Mouse (Mus musculus) left cerebral cortex, adult 11 months (tissue): ENCODE results near the gene Dip2c.

ENCODE experiments used
- DNase-seq: peaks from one replicate; pipeline ENCODE4 v3.0.0; 2022; ENCODE audit warnings: low spot score

Dip2c gene

DNA sequence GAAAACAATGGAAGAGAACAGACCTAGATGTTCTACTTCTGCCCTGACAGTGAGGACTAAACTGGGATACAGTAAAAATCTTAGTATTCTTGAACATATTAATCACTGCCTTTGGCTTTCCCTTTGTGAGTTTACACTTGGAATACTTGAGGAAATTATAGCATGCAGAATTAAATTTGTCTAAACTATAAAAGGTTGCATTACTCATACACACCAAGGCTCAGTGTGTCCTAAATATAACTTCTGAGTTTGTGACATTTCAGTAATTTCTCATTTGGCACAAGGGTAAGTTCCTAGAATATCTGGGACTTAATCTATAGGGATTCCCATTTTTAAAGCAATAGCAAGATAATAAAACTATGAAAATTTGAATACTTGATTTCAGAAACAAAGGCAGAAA lies 262.2 kb downstream of the Dip2c start:
- DNase-seq = no peak

DNA sequence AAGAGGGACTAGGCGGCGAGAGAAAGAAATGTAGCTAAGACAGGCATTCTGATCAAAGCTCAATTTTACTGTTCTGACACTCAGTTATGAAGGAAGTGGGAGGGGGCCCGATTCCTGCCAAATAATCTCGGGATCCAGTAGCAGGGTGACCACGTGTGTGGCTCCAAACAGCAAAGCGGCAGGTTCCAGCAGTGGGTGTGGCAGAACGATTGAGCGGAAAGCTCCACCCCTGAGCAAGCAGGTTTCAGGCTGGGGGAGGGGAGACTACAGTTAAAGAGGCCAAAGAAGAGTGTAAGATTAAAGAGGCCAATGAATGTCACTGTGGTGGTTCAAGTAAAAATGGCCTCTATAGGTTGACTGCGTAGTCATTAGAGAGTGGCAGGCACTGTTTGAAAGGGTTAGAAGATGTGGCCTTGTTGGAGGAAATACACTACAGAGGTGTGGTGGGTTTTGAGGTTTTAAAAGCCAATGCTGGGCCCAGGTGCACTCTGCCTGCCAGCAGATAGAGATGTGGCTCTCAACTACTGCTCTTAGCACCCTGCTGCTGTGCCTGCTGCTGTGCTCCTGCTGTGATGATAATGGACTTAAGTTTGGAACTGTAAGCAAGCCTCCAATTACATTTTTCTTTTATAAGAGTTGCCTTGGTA lies 271.5 kb downstream of the Dip2c start:
- no peak for DNase-seq

DNA sequence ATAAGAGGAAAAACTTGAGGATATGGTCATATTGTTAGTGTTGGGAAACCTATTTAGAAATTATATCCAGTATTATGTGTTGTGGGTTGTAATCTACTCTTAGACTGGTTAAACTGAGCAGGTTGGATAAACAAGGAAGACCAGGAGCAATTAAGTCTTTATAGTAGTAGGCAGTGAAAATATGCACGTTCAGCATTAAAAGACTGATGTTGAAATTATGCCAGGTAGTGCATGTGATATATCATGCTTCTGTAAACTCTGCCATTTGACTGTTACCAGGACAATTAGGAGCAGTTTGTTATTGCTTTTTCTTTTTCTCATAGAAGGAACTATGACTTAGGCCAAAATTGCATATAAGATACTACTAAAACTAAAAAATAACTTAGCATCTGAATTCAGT lies 285.8 kb downstream of the Dip2c start:
- no peak for DNase-seq

DNA sequence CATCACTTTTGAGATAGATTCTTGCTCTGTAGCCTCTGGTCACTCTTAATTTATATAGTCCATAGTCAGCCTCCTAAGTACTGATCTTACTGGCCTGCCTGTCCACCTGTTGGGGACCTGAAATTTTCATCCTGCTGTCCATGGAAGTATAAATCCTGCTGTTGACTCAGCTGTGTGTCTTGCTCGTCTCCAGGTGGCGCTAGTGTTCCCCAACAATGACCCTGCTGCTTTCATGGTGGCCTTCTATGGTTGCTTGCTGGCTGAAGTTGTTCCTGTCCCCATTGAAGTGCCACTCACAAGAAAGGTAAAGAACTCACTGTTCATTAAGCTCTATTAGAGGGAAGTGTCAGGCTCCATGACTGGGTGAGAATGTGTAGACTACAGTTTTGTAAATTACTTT lies 286.6 kb downstream of the Dip2c start:
- no peak for DNase-seq

DNA sequence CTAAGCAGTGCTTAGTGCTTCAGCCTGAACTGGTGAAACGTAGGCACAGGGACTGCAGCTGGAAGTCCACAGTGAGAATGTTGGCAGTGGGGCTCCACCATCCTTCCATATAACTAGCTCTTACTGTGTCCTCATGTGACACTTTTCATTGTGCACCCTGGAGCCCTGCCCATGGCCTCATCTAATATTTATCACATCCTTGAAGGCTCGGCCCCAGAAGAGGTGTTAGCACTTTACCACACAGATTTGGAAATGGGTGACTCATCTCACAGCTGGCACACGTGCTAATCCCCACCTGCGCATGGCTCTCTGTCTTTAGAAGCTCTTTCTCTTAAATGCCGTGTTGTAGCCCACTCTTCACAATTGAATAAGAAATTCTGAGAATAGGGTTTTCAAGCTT lies 292.5 kb downstream of the Dip2c start:
- DNase-seq = no peak

DNA sequence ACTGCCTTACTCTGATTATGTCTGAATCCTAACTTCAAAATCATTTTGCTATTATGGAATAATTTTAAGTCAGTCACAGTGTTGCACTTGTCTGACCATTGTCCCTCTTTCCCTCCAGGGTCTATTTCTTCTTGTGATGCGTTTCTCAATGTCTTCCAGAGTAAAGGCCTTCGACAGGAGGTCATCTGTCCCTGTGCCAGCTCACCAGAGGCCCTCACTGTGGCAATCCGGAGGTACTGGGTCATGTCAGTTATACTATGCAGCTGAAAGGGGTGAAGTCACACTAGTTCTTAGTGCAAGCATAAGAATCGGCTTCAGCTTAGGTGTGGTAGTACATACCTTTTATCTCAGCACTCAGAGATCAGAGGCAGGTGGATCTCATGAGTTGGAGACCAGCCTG lies 300.4 kb downstream of the Dip2c start:
- DNase-seq = no peak

DNA sequence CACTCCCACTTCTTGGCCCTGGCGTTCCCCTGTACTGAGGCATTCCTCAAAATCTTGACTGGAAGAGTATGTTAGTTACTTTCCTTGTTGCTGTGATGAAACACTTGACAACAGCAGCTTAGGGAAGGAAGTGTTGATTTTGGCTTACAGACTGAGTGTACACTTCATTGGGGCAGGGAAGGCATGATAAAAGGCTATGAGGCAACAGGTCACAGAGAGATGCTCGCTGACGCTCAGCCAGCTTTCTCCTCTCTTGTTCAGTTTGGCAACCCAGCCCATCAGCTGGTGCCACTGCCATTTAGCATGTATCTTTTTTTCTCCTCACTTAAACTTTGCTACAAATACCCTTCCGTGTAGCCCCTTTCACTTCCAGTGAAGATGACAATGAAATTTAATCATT lies 302.1 kb downstream of the Dip2c start:
- no peak for DNase-seq

DNA sequence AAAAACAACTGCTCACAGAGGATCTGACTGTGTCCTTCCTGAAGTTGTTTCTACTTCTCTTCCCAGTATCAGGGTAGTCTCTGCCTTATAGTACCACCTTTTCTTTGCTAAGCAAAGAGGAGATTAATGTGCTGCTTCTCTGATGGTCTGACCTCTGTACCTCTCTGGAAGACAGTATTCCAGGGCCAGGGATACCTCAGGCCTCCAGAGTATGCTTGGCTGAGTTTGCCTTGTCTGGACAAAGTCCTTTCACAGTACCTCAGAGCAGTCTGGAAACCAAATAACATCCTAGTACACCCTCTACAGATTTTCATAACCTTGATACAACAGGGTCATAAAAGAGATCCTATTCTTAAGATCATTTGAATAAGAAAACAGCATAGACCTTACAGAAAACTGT lies 305.5 kb downstream of the Dip2c start:
- DNase-seq = no peak

DNA sequence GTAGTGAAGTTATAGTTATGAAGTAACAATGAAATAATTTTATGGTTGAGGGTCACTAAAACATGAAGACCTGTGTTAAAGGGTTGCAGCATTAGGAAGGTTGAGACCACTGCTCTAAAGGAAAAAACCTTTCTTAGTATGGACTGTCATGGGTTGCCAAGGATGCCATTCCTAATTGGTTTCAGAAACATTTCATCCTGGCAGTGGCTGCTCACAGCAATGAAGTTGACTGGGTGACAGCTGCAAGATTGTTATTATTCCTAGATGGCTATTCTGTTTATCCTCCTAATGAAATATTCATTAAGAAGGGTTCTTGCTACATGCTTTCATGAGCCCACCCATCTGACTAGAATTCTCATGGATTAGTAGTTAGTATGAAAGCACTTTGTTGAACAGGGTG lies 307.3 kb downstream of the Dip2c start:
- no peak for DNase-seq

DNA sequence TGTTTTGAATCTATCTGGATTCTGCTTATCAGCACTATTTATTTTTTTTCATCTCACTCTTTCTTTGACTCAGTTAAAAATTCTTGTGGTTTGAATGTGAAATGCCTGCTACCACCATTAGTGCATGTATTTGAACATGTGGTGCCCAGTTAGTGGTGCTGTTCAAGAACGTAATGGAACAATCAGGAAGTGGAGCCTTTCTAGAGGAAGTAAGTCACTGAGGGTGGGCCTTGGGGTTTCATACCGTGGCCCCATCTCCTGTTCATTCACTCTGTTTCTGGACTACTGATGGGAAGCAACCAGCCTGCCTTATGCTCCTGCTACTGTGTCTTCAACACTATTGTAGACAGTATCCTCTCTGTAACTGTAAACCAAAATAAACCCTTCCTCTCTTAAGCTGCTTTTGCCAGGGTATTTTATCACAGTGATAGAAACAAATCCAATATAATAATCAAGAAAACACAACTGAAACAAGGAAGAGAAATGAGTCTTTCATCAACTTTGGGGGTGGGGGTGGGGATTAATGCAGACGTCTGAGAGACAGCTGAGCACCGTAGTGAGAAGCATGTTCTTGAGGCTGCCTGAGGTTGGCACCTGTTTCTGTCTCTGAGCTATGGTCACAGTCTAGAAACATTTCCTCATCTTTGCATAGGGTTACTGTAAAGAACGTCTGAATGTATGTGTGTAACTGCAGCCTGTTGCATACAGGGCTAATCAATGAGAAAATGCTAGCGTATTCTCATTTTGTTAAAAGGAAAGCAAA lies 323.2 kb downstream of the Dip2c start:
- DNase-seq = no peak

DNA sequence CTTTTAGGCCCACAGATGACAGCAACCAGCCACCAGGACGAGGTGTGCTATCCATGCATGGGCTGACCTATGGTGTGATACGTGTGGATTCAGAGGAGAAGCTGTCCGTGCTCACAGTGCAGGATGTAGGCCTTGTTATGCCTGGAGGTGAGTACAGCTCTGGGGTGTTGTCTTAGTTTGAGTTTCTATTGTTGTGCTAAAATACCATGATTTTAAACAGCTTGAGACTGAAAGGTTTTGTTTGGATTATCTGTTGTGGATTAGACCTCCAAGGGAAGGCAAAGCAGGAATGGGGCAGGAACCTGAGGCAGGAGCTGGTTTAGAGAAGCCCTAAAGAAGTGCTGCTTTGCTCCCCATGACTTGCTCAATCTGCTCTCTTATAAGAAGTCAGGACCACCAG lies 325.0 kb downstream of the Dip2c start:
- DNase-seq = no peak

DNA sequence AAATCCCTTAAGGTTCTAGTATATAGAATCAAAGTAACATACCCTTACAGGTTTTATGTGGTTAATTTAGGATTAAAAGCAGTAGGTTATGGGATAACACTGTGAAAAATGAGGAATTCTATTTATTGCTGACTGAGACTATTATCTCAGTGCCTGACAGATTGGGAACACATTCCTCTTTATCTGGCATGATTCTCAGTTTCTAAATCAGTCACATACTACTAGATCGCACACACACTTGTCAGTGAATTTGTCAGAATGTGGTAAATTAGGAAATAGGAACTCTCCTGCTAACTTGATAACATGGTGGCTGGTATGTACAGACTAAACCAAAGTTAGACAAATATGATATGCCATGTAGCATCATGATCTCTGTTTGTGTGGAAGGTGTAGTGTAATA lies 334.9 kb downstream of the Dip2c start:
- no peak for DNase-seq

DNA sequence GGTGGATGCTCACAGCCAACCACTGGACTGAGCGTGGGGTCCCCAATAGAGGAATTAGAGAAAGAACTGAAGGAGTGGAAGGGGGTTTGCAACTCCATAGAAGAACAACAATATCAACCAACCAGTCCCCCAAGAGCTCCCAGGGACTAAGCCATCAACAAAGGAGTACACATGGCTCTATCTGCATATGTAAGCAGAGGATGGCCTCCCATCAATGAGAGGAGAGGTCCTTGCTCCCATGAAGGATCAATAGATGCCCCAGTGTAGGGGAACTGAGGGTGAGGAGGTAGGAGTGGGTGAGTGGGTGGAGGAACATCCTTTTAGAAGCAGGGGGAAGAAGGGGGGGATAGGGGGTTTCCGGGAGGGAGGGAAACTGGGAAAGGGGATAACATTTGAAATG lies 356.4 kb downstream of the Dip2c start:
- no peak for DNase-seq

DNA sequence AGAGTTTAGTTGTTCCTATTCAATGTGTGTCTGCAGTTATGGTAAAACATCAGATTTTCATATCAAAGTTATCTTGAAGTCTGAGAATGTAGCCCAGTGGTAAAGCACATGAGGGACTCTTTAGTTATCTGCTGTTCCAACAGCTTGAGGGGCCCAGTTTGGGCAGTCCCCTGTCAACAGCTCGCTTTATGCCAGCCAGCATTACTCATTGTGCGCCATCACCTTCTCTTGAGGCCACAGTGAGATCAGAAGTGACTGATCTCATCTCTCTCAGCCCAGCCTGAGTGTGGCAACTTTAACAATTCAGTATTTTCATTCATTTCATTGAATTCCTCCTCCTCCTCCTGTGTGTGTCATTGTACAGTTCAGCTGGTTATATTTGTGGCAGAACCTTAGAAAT lies 359.6 kb downstream of the Dip2c start:
- DNase-seq = no peak

DNA sequence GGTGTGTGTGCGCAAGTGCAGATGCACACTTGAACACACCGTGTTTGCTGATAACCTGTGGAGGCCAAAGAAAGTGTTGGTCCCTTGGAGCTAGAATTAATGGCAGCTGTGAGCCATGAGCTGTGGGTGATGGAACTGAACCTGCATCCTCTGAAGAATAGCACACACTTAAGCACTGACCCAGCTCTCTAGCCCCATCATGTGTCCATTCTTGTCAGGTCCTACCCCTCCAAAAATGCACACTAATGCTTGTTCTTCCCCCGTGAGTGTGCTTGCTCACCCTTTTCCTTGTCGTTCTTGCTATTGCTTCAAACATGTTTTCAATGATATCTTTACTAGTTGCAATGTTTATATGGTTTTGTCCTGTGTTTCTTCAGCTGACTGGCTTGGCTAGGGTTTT lies 360.2 kb downstream of the Dip2c start:
- DNase-seq = no peak

DNA sequence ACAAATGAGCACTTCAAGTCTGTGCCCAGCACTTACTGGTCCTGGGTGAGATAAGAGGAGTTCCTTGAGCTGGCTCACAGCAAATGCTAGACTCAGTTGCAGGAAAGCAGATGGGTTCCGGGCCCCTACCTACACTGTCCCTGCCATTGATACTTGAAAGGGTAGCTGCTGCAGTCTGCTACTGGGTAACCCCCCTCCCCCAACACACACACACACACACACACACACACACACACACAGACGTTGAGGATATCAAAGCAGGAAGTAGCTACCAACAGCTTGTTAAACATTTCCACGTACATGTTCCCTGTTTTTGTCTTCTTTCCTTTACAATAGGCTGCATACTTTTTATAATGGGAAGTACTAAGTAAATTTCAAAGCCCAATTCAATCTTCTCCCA lies 361.6 kb downstream of the Dip2c start:
- no peak for DNase-seq

DNA sequence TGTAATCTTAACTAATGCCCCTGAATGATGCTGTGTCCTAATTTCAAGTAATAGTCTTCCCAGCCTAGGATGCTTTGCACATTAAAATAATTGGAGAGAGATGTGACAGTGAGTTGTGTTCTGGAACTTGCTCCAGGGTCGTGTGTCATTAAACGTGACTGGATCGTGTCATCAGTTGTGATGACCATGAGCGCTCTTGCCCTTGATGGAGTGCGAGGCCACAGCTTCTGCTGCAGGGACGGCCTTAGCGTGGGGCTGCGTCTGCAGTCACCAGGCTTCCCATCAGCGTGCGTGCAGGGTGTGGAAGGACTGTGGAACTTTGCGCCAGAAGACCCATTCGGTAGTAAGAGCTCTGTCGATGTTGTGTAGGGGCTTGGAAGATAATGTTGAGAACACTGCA lies 372.4 kb downstream of the Dip2c start:
- no peak for DNase-seq

DNA sequence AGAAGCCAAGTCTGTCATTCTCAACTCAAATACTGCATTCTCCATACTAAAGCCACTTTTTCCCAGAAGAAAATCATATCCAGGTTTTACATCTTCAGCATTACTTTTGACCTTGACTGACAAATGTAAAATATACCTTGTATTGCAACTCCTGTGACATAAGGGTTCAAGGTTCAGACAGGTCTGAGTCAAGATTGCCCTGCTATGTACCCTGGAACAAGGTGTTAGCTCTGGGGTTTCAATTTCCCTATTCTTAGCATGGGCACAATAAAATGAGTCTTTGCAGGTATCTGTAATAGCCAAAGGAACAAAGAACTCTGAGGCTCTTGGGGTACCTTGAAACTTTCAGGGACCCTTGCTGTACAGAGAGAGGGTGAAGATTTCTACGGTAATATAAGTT lies 373.6 kb downstream of the Dip2c start:
- DNase-seq = no peak

DNA sequence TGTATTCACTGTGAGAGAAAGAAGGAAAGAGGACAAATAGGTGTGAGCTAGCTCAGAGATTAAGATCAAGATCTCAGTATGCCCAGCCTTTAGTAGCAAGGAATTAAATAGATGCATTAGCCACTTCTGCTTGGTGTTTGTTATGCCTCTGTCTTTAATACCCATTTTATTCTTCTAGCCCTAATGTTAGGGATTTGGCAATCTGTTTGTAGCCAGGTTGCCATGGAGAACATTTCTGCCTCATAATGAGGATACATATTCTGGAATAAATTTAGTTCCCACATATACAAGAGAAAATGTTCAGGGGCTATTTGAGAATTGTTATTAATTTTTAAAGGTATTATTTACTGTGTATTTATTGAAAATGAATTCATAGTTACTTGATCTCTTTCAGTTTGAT lies 374.3 kb downstream of the Dip2c start:
- no peak for DNase-seq

DNA sequence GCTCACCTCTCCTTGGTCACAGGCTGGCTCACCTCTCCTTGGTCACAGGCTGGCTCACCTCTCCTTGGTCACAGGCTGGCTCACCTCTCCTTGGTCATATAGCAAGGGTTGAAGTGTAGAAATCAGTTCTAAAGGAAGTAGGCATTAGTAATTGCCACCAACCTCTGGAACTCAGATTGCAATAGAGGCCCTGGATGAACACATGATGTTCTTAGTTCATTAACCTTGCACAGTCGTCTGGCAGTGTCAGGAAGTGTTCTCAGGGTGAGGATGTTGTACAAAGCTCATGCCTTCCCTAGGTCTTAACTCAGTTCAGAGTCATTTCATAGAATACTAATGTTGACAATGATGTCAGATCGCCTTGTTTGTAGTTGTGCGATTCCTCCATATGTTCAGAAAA lies 376.7 kb downstream of the Dip2c start:
- DNase-seq = no peak

DNA sequence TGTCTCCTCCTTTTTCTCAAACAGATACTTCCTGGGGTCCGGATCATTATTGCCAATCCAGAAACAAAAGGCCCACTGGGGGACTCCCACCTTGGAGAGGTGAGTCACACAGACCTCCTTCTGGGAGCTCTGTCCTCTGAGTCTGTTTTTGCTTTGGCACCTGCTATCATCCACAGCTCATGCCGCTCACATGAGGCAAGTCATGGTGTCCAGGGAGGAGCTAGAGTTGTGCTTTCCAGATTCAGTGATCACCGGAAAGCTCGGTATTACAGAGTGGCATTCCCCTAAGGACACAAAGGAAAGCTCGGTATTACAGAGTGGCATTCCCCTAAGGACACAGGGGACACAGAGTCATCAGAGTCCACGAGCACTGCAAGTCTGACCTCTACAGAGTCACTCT lies 380.3 kb downstream of the Dip2c start:
- DNase-seq = no peak

DNA sequence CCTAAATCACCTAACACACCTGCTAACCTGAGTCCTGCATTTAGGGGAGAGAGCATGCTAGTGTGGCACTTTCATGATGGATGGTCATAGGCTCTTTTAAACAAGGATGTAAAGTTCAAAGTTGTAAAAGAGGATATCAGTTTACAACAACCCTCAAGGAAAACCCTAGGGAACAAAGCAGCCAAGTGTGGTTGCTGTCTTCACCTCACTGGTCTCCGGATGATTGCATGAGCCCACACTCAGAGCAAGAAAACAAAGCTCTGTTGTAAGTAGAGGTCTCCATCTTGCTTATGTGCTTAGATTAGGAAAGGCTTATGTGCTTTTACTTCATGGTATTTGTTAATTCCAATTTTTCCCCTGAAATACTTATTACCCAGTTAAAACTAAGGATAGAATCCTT lies 384.4 kb downstream of the Dip2c start:
- no peak for DNase-seq

DNA sequence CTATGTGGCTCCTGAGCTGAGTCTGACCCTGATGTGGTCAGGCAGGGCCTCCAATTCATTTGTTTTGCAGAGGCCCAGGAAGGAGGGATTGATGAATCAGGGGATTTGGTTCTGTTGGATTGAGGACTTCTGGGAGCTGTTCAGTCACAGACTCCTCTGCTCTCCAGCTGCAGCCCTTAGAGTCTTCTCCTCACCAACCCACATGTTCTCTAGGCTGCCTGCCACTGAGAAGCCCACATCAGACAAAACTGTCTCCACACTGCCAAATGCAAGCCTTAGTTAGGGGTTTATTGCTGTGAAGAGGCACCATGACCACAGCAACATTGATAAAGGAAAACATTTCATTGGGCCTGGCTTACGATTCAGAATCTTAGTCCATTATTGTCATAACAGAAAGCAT lies 387.3 kb downstream of the Dip2c start:
- DNase-seq = no peak

DNA sequence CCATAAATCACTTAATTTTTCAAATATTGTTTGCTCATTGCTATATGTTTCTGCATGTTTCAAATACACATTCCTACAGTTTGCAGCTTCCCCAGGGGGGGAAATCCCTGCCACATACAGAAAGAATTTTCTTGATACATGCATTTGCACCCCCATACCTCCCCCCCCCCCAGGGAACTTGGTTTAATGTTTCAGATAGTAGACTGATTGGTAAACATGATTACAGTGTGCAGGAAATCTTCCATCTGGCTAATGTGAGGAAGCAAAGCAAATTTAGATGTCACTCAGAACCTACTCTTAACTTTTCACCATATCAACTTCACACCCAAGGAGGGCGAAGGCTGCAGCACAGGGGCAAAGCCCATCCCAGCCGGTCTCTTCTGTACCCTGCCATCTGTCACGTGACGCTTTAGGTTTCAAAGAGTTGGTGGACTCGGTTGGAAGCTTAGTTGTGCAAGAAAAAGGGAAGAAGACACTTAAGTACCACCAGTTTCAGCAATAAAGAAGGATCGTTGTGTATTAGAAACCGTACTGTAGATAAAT lies 391.7 kb downstream of the Dip2c start:
- no peak for DNase-seq
